Mouse (Mus musculus): ENCODE results near the gene S100a5.

DNA sequence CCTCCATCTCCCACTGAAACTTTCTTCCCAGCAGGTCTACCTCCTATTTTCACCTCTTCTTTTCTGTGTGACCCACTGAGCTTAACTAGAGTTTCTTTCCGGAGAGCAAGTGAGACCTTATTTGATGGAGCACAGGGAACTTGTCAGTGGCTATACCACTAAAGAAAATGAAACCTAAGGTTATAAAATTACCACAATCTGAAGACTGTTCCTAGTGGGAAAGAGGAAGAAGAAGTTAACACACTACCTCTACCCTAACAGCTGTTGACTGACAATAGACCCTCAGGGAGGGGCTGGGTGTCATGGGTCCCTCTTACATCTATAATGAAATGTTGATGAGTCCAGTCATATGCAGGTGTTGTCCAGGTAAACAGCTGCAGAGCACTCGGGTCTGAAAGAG, 23.7 kb downstream of the S100a5 start:
- no peak for TF ChIP-seq CTCF (IDR thresholded peaks at IDR 0.05; ENCODE audit: low read depth)
- TF ChIP-seq EP300 (IDR thresholded peaks at IDR 0.05; ENCODE audit: low read depth) = no peak
